Mouse (Mus musculus): Measurements from ENCODE around the gene Adam4. TPM values are rescaled to one million over a fixed set of nuclear protein-coding genes. Genes with fewer than 3 reads are reported as not detected.

The Adam4 gene
- polyA plus RNA-seq (2012; rRNA removed; ENCODE audit: low replicate concordance): 0.30 and 0.70 TPM in 2 replicates

GRCm38 (mm10) chr12:81421846-81422245 lies at the start of gene Adam4:
Gene Adam4, minus strand, starts transcription at chr12:81421946.

GRCm38 (mm10) chr12:81379364-81379763 lies 42.4 kb downstream of the Adam4 start, which contains the start of gene Gm4787:
Gene Gm4787, minus strand, starts transcription at chr12:81379464.

Other genes with a start within 250 kb of the Adam4 start
- 0.04 and 4.1 TPM in 2 replicates for gene Slc8a3, start 88.8 kb downstream of the Adam4 start, polyA plus RNA-seq (2012; rRNA removed; ENCODE audit: low replicate concordance)
- 0.24 and 0.32 TPM in 2 replicates for gene Gm4787, start 42.5 kb downstream of the Adam4 start, polyA plus RNA-seq (2012; rRNA removed; ENCODE audit: low replicate concordance)
- gene Cox16, start 63.2 kb upstream of the Adam4 start, polyA plus RNA-seq (2012; rRNA removed; ENCODE audit: low replicate concordance): 87.0 and 104 TPM in 2 replicates
- gene Gm20498, start 111.0 kb upstream of the Adam4 start, polyA plus RNA-seq (2012; rRNA removed; ENCODE audit: low replicate concordance): 6.3 and 7.7 TPM in 2 replicates
- gene Synj2bp, start 111.0 kb upstream of the Adam4 start, polyA plus RNA-seq (2012; rRNA removed; ENCODE audit: low replicate concordance): 13.7 and 47.9 TPM in 2 replicates
- gene Adam21, start 146.5 kb upstream of the Adam4 start, polyA plus RNA-seq (2012; rRNA removed; ENCODE audit: low replicate concordance): not detected in 2 replicates
- 3.3 and 11.7 TPM in 2 replicates for gene Med6, start 173.1 kb upstream of the Adam4 start, polyA plus RNA-seq (2012; rRNA removed; ENCODE audit: low replicate concordance)
- gene Ttc9, start 209.3 kb upstream of the Adam4 start, polyA plus RNA-seq (2012; rRNA removed; ENCODE audit: low replicate concordance): 1.2 and 2.4 TPM in 2 replicates

All from mammary gland, adult 2 months (tissue).